Mouse (Mus musculus): ENCODE data around the gene Stoml1. TPM values are rescaled to one million over a fixed set of nuclear protein-coding genes. Genes with fewer than 3 reads are reported as not detected.

Gene Stoml1
- polyA plus RNA-seq (2015; fragmentation: Nextera tagmentation; extraction: Ambion mirVana), result 5.6 and 6.7 TPM in 2 replicates

GRCm38 (mm10) chr9:58253033-58253804 lies at the start of gene Stoml1:
Gene Stoml1 (plus strand): TSS chr9:58253164.
- DNase-seq (peak; percentile 96), ATAC-seq (peak; percentile 97)
- Histone ChIP-seq H3K36me3 (replicated peaks; ENCODE audit: insufficient read depth, low read length) (peaks cover 2% of the 10 kb centered on the region; the same call in 1 of the 2 replicates), H3K4me1 (ENCODE audit: insufficient read depth) (peaks cover 24% of the 10 kb centered on the region), H3K4me3 (ENCODE audit: low read depth, low read length) (peak within 1 kb of the TSS; percentile 66), H3K9me3 (ENCODE audit: low read length) (no peaks in the 10 kb centered on the region), H3K27me3 (ENCODE audit: insufficient read depth, low read length) (no peaks in the 10 kb centered on the region), H3K27ac (ENCODE audit: low read depth) (peak within 1 kb of the TSS; percentile 72), H3K9ac (replicated peaks) (peak within 1 kb of the TSS; percentile 70), H3K4me2 (ENCODE audit: low read depth, low read length) (peak within 1 kb of the TSS; percentile 77)
- TF ChIP-seq CTCF (IDR thresholded peaks at IDR 0.05; ENCODE audit: low read depth) (peak; percentile 98), EP300 (IDR thresholded peaks at IDR 0.05; ENCODE audit: low read depth) (no peak)
- 1% methylated on average over 31 of the region's 31 CpGs for WGBS (ENCODE audit: insufficient replicate concordance)

GRCm38 (mm10) chr9:58203516-58204447 lies 49.2 kb upstream of the Stoml1 start, which contains the start of the genes Islr and Islr2:
Gene Islr (minus strand): TSS chr9:58204306.
Gene Islr2 (minus strand): TSS chr9:58204319.
- Histone ChIP-seq H3K27ac (ENCODE audit: low read depth) (no peak within 1 kb of the TSS), H3K9ac (replicated peaks) (no peak within 1 kb of the TSS), H3K4me2 (ENCODE audit: low read depth, low read length) (peak within 1 kb of the TSS; percentile 77), H3K27me3 (ENCODE audit: insufficient read depth, low read length) (peaks cover 63% of the 10 kb centered on the region), H3K36me3 (replicated peaks; ENCODE audit: insufficient read depth, low read length) (no peaks in the 10 kb centered on the region), H3K4me3 (ENCODE audit: low read depth, low read length) (peak within 1 kb of the TSS; percentile 52), H3K4me1 (ENCODE audit: insufficient read depth) (no peaks in the 10 kb centered on the region; the same call in 1 of the 2 replicates), H3K9me3 (ENCODE audit: low read length) (no peaks in the 10 kb centered on the region)
- TF ChIP-seq EP300 (IDR thresholded peaks at IDR 0.05; ENCODE audit: low read depth), result no peak
- peak; percentile 63 for TF ChIP-seq CTCF (IDR thresholded peaks at IDR 0.05; ENCODE audit: low read depth)
- ATAC-seq (peak; percentile 79), DNase-seq (peak; percentile 74)
- 3% methylated on average over 42 of the region's 42 CpGs for WGBS (ENCODE audit: insufficient replicate concordance)

GRCm38 (mm10) chr9:58204448-58205000 lies 48.4 kb upstream of the Stoml1 start:
- H3K4me2 ChIP-seq (ENCODE audit: low read depth, low read length), result peak overlapping the region; percentile 77
- H3K9ac ChIP-seq (replicated peaks), result no peak overlapping the region
- no peaks in the 10 kb centered on the region for H3K36me3 ChIP-seq (replicated peaks; ENCODE audit: insufficient read depth, low read length)
- no peak for TF ChIP-seq EP300 (IDR thresholded peaks at IDR 0.05; ENCODE audit: low read depth)
- peak; percentile 99 for TF ChIP-seq CTCF (IDR thresholded peaks at IDR 0.05; ENCODE audit: low read depth)
- 3% methylated on average over 18 of the region's 18 CpGs for WGBS (ENCODE audit: insufficient replicate concordance)
- H3K4me3 ChIP-seq (ENCODE audit: low read depth, low read length), result peak overlapping the region; percentile 52
- H3K4me1 ChIP-seq (ENCODE audit: insufficient read depth), result no peaks in the 10 kb centered on the region; the same call in 1 of the 2 replicates
- H3K9me3 ChIP-seq (ENCODE audit: low read length), result no peaks in the 10 kb centered on the region
- H3K27ac ChIP-seq (ENCODE audit: low read depth), result no peak overlapping the region
- DNase-seq, result peak; percentile 92
- ATAC-seq, result peak; percentile 85
- H3K27me3 ChIP-seq (ENCODE audit: insufficient read depth, low read length), result peaks cover 56% of the 10 kb centered on the region

- no peak overlapping the region for H3K27ac ChIP-seq (ENCODE audit: low read depth)
- H3K9me3 ChIP-seq (ENCODE audit: low read length), result no peaks in the 10 kb centered on the region
- H3K36me3 ChIP-seq (replicated peaks; ENCODE audit: insufficient read depth, low read length), result no peaks in the 10 kb centered on the region
- WGBS (ENCODE audit: insufficient replicate concordance), result 77% methylated on average over 7 of the region's 7 CpGs
- H3K9ac ChIP-seq (replicated peaks), result no peak overlapping the region
- DNase-seq (no peak), ATAC-seq (no peak)
- peaks cover 41% of the 10 kb centered on the region for H3K27me3 ChIP-seq (ENCODE audit: insufficient read depth, low read length)
- TF ChIP-seq CTCF (IDR thresholded peaks at IDR 0.05; ENCODE audit: low read depth) (no peak), EP300 (IDR thresholded peaks at IDR 0.05; ENCODE audit: low read depth) (no peak)
- no peaks in the 10 kb centered on the region; the same call in none of the 2 replicates for H3K4me1 ChIP-seq (ENCODE audit: insufficient read depth)
- H3K4me2 ChIP-seq (ENCODE audit: low read depth, low read length), result no peak overlapping the region
- no peak overlapping the region for H3K4me3 ChIP-seq (ENCODE audit: low read depth, low read length)
These were observed 47.0 kb upstream of the Stoml1 start for GRCm38 (mm10) chr9:58206013-58206412.

GRCm38 (mm10) chr9:58209462-58210303 lies 43.3 kb upstream of the Stoml1 start:
- DNase-seq, result no peak
- Histone ChIP-seq H3K4me2 (ENCODE audit: low read depth, low read length) (no peak overlapping the region), H3K9me3 (ENCODE audit: low read length) (no peaks in the 10 kb centered on the region), H3K4me1 (ENCODE audit: insufficient read depth) (peaks cover 17% of the 10 kb centered on the region), H3K4me3 (ENCODE audit: low read depth, low read length) (no peak overlapping the region), H3K27me3 (ENCODE audit: insufficient read depth, low read length) (peaks cover 5% of the 10 kb centered on the region; the same call in 1 of the 2 replicates), H3K36me3 (replicated peaks; ENCODE audit: insufficient read depth, low read length) (no peaks in the 10 kb centered on the region), H3K9ac (replicated peaks) (no peak overlapping the region), H3K27ac (ENCODE audit: low read depth) (no peak overlapping the region)
- no peak for TF ChIP-seq CTCF (IDR thresholded peaks at IDR 0.05; ENCODE audit: low read depth)
- TF ChIP-seq EP300 (IDR thresholded peaks at IDR 0.05; ENCODE audit: low read depth), result no peak
- 71% methylated on average over 8 of the region's 8 CpGs for WGBS (ENCODE audit: insufficient replicate concordance)
- ATAC-seq, result no peak

Data from liver, postnatal 0 days (tissue).